Mouse (Mus musculus) c-Kit-negative CD71-positive TER-119-positive erythroid progenitor cells, embryonic 14.5 days (primary cell): ENCODE measurements around the gene Gdf9.

Source experiments
- DNase-seq: peaks from one replicate; pipeline ENCODE4 v3.0.0-alpha.2; 2013; ENCODE audit warnings: low read depth, low spot score

The Gdf9 gene

DNA sequence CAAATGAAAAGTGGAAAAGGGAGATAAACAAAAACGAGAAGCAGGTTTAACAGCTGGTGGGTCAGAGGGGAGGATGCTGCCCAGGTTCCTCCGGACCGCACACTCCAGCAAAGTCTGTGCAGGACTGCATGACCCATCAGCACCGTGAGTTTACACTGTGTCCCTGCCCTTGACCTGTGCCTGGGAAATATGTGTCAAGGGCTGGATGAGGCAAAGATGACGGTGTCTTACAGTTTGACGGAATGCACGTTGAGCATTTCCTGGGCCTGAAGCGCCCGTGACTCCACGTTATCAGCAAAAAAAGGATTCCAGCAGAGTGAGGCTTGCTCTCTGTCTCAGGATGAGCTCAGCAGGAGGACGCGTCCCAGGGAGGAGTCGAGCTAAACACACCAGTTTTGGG is 14.7 kb downstream of the Gdf9 start:
- DNase-seq, result no peak

DNA sequence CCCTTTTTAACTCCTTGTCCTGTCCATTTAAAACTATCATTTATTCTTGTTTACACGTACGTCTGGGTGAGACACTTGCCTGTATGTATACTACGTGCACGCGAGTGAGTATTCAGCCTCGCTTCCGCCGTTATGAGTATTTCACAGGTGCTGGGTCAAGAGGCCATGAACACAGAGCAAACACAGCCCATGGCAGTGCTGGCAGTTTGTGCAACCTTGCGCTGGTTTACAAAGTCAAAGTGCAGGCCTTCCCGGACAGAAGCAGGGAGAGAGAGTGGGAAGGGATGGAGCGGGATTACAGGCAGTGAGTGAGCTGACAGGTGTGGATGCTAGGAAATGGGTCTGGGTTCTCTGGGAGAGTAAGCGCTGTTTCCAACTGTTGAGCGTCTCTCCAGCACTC is 15.4 kb downstream of the Gdf9 start:
- no peak for DNase-seq

DNA sequence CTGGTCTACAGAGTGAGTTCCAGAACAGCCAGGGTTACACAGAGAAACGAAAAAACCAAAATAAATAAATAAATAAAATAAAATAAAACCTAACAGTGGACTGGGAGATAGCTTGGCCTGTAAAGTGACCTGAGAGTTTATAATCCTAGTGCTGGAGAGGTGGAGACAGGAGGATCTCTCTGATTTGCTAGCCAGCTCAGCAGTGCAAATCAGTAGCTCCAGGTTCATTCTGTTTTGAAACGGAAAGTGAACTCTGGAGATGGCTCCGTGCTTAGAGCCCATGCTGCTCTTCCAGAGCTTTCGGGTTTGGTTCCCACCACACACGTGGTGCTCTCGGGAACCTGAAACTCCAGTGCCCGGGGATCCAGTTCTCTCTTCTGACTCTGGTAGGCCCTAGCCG is 17.2 kb downstream of the Gdf9 start:
- DNase-seq, result no peak

DNA sequence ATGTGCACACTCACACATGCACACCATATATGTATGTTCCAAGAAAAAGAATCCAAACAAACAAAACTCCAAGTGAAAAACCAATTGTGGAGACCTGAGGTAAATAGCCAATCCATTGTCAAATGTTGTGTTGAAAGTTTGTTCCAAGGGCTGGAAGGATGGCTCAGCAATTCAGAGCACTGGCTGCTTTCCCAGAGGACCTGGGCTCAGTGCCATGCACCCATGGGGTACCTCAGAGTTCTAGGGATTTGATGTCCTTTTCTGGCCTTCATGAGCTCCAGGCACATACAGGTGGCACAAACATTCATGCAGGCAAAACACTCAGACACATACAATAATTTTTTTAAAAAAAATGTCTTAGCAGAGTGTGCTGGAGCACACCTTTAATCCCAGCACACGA is 17.7 kb downstream of the Gdf9 start:
- no peak for DNase-seq

DNA sequence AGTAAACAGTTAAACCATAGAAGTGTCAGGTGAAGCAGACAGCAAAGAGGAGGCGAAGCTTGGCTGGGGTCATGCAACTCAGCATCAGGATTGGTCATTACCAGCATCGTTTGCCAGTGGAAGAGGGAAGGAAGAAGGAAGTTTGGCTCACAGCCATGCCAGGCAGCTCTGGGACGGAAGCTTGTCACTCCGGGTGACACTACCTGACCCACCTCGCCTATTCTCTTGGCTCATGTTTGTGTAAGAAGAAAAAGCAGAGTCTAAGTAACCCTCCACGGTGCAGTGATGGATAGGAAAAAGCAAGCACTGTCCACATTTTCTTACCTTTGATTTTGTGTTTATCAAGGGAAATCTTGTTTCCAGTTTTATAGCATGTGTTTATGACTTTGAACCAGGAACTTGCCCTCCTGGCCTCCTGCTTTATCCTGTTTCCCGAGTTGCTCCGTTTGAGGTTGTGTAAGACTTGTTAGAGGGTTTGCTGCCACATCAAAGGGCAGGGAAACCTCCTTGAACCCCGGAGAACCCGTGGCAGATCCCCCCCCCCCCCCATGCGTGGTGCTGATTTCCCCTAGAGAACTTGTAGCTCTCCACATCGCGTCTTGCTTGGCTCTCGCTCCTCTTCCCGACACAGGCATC is 19.4 kb downstream of the Gdf9 start:
- no peak for DNase-seq

DNA sequence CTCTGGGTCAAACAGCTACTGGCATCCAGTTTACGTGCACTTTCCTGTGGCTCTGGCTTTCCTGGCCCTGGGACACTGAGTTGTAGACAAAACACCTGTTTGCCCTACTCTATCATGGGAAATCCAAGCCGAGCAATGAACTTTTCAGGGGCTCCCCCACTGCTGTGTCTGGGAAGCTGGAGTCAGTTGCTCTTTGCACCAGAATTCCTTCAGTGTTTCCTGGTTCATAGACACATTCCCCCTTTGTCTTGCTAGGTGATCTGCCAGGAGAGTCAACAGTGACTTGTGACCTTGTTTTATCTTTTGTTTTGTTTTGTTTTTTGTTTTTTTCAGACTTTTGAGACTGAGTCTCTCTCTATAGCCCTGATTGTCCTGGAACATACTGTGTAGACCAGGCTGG is 20.5 kb downstream of the Gdf9 start:
- no peak for DNase-seq

DNA sequence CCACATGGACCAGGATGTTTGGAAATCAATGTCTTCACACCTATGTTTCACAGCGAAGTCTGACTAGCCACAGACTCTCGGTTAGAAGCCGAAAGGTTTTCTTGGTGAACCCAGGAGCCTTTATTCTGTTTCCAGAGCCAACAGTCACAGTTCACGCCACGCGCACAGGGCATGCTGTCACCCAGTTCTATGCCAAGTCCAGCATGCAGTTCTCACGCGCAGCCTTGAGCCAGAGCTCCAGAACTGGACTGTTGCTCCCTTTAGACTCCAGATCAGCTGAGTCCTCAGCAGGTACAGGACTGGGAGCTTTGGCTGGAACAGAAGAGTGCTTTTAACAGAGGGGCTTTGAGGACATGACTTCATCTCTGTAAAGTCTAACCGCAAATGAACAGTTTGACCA is 21.6 kb downstream of the Gdf9 start:
- DNase-seq, result no peak

DNA sequence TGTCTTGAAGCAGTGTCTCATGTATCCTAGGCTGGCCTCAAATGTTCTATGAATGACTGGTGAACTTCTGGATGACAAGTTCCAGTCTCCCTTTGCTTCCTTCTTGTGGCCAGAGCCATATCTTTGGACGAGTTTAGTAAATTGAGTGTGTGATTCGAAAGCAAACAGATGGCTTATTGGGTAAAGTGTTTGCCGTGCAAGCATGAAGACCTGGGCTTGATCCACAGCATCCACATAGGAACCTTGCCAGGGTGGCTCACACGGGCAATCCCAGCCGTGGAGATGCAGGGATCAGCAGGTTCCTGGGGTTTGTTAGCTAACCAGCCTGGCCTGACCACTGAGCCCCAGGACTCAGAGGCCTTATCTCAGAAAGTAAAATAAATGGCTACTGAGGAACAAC is 22.2 kb downstream of the Gdf9 start:
- DNase-seq, result no peak

DNA sequence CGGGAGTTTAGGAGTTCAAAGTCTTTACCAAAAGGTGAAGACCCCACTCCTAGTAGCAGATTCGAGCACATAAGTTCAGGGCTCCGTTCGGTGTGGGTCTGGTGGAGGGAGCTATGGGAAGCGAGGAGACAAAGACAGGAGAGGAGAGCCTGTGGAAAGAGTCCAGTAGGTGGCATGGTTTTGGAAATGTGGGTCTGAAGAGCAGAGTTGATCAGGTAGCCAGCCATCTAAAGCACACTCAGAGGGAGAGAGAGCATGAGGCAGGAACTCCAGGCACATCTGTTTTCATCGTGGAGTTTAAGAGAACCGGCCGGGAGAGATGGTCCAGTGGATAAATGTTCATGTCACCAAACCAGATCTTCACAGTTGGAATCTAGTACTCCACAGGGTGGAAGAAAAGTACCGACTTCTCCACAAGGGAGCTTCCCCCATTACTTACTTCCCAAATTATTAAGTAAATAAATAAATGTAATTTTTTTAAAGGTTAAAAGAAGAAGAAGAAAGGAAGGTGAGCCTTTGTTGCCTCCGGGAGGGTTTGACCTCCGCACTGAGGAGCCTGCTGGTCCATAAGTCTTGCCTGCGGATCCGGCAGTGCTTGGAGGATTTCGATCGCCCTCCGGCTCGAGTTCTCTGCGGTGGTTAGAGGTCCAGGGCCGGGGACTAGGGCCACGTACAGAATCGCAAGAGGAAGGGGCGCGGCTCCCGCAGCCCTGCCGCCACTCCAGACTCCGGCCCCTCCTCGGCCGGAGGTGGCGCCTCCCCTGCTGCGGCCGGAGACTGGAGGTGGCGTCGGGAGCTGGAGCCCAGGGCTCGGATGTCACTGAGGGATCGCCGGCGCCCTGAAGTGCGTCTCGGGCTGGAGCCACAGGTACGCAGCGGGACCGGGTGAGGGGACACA is 25.9 kb downstream of the Gdf9 start, which contains the start of the genes Gm10447 and Shroom1:
Gene Gm10447, minus strand, starts transcription at position 637 of the 898 bp plus-strand sequence.
Gene Shroom1, plus strand, starts transcription at position 732 of the 898 bp plus-strand sequence.
- DNase-seq, result no peak

DNA sequence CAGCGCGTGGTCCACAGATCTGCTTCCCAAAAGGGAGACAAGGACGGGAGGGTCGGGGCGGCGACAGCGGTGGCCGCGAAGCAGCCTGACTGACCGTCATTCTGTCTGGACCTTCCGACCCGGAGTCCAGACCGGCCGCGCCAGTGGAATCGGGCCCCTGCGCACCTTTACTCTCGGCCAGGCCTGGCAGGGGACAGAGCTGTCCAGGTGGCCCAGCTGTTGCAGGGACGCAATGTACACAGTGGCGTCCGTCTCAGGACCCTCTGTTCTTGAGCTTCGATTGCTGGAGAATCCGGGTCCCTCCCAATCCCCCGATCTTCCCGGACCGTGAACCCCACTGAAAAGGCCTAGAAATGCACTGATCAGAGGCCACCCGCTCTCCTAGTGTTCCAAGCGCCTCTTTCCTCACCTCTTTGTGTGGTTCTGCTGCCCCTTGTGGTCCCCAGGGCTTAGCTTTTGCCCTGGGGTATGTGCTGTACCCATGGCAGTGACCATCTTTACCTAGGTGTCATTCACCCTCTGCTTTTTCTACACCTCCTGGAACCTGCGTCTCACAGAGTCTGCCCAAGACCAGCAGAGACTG is 26.6 kb downstream of the Gdf9 start:
- no peak for DNase-seq

- no peak for DNase-seq
Observed at GRCm38 (mm10) chr11:53458996-53459395, 28.2 kb downstream of the Gdf9 start.

GRCm38 (mm10) chr11:53460192-53460591 is 29.4 kb downstream of the Gdf9 start:
- DNase-seq, result no peak

- no peak for DNase-seq
Observed at GRCm38 (mm10) chr11:53461727-53462126, 30.9 kb downstream of the Gdf9 start.

DNA sequence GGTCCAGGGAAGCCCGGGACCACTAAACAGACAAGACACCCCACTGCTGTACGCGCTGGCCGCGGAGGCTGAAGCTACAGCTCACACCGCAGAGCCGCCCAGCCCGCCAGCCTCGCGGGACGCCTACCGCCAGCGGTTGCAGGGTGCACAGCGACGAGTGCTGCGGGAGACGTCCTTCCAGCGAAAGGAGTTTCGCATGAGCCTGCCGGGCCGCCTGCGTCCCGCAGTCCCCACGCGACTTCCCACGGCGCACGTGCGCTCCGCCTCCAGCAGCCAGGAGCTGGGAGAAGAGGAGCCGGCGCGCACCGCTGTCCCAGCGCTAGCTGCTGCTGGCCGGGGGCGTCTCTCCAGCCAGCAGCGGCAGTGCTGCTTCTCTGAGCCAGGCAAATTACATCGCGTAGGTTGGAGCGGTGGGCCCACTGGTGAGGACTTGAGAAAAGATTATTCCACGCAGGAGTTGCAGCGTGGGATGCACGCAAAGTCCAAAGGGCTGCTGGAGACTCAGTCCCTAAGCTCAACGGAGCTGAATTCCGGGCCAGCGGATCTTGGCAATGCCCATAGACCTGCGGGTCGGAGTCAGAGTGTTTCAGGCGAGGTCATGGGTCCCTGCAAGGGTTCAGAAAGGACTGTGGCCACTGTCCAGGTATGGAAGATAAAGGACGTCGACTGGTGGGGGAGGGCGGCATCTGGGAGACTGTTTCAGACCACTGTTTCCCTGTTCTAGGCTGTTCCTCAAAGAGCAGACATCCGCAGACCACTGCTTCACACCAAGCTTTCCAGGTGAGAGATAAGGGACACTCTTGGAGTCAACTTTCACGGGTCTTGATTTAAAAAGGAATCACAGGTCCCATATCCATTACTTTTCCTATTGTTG is 33.0 kb downstream of the Gdf9 start:
- no peak for DNase-seq

DNA sequence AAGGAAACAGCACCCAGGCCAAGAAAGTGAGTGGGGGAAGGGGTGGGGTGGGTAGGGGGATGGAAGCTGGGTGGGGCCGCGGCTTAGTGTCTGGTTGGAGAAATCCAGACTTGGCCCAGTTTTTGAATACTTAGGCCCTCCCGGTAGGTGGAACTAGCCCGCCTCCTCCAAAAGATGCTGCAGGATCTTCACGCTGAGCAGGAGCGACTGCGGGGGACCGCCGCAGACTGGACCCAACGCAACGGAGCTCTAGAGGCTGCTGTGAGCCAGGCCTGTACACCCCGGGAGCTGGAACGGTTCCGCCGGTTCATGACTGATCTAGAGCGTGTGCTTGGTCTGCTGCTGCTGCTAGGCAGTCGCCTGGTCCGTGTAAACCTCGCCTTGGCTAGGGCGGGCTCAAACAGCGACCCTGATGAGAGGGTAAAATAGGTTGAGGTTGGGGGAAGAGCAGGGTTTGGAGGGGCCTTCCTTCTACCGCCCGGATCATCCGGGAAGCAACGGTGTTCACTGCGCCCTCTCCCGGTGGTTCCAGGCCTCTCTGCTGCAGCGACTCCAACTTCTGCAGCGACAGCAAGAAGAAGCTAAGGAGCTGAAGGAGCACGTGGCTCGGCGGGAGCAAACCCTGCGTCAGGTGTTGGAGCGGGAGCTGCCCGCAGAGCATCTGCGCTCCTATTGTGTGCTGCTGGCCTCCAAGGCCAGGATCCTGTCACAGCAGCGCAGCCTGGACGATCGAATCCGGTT is 35.6 kb downstream of the Gdf9 start:
- no peak for DNase-seq

GRCm38 (mm10) chr11:53469294-53469967 is 38.6 kb downstream of the Gdf9 start:
- no peak for DNase-seq

- DNase-seq, result peak; percentile 75
Observed at GRCm38 (mm10) chr11:53469968-53470695, 39.3 kb downstream of the Gdf9 start, which contains the start of gene Gm9837. Gene Gm9837 (minus strand): TSS chr11:53470479.

DNA sequence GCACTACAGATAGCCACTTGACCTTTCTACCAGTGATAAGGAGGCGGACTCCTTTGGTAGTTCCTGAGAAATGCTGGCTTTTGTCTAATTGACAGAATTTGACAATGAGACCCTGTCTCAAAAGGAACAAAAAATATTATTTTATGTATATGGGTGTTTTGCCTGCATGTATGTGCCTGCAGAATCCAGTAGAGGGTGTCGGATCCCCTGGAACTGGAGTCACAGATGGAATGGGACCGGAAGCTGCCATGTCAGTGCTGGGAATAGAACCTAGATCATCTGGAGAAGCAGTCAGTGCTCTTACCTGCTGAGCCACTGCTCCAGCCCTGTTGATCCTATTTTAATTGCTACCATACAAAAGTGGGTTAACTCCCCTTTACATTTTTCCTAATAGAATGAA is 41.9 kb downstream of the Gdf9 start:
- no peak for DNase-seq

DNA sequence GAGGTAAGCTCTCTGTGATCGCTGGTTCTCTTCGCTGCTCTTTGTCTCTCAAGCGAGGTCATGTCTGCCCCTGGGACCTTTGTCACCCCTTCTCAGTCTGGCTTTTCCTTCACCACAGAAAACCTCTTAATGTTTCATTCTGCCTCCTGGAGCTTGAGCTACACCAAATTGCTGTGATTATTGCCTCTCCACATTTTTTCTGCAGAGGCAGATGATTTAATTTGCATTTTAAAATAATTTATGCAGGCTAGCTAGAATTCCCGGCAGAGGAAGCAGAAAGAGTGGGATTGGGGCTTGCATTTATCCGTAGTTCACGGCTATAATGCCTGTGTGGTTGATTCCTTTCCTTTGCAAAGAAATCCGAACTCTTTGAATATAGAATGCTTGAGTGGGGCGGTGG is 44.8 kb downstream of the Gdf9 start:
- DNase-seq, result no peak

DNA sequence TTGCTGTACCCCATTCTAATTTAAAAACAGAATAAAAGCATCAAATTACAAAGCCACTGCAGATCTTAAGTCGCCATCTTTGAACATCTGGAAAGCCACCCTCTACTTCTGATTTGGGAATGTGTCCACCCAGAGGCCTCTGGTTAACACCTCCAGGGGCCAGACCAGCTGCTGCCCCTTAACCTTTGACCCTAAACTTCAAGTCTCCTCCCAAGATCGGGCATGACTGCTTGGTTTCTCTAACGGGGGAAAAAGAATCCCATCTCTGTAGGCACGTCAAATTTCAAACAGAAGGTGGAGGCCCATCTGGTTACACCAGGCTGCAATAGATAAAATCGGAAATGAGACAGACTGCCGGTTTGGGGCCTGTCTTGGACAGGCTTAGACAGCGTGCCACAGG is 47.0 kb downstream of the Gdf9 start:
- DNase-seq, result no peak
